Mouse (Mus musculus) embryonic facial prominence, embryonic 10.5 days (tissue): Measurements from ENCODE around the gene Trpc5os. TPM values are rescaled to one million over a fixed set of nuclear protein-coding genes. Genes with fewer than 3 reads are reported as not detected.

Experiments used
- DNase-seq: peaks from one replicate; pipeline ENCODE4 v3.0.0-alpha.2; 2017; ENCODE audit warnings: low spot score
- H3K27ac ChIP-seq: fragments of 300-500 bp; sonication (generic); replicated peaks from 2 replicates; pipeline ENCODE4 v1.5.1; 2016; ENCODE audit warnings: mild to moderate bottlenecking
- H3K27me3 ChIP-seq: fragments of 300-500 bp; sonication (generic); replicated peaks from 2 replicates; pipeline ENCODE4 v1.6.1; 2016; ENCODE audit warnings: low read depth, mild to moderate bottlenecking; ENCODE audit not compliant: poor library complexity, severe bottlenecking
- H3K36me3 ChIP-seq: fragments of 300-500 bp; sonication (generic); replicated peaks from 2 replicates; pipeline ENCODE4 v1.6.1; 2016; ENCODE audit warnings: mild to moderate bottlenecking, moderate library complexity
- H3K4me1 ChIP-seq: fragments of 300-500 bp; sonication (generic); 2 replicates; pipeline ENCODE4 v1.6.1; 2016
- H3K4me3 ChIP-seq: fragments of 300-500 bp; sonication (generic); 2 replicates; pipeline ENCODE4 v1.5.1; 2016; ENCODE audit warnings: mild to moderate bottlenecking, moderate library complexity
- H3K9me3 ChIP-seq: fragments of 300-500 bp; sonication (generic); 2 replicates; pipeline ENCODE4 v1.6.1; 2016; ENCODE audit warnings: mild to moderate bottlenecking
- WGBS: fragments of 180-500 bp; shearing (Covaris S2); methylation state at CpG from one replicate; pipeline ENCODE4 v1.1.7; 2016; 5-methylcytosine and 5-hydroxymethylcytosine counted together
- polyA plus RNA-seq: library from polyadenylated mRNA; unstranded; fragments of >200 nt; fragmentation: Nextera tagmentation; extraction: Ambion mirVana; gene quantifications from 2 replicates; pipeline ENCODE4 v1.2.1, GENCODE M21; 2016

Trpc5os gene
- polyA plus RNA-seq, result not detected in 2 replicates

DNA sequence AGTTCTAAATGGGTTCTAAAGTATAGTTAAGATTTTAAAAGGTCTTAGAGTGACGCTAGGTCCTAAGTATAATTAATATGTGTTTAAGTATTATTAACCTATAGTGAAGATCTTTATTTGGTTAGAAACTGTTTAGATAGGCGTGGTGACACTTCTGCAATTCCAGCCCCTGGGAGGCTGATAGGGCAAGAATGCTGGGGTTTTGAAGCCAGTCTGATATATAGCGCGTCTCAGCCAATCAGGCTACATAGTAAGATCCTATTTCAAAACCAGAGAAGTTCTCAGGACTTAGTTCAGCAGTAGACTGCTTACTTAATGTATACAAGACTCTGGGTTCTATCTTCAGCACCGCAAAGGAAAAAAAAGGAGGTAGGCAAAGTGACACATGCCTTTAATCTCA, at the start of gene Trpc5os:
Gene Trpc5os, plus strand, starts transcription at position 301 of the 400 bp plus-strand sequence.
- Histone ChIP-seq H3K4me3 (no peak within 1 kb of the TSS), H3K27me3 (peaks cover 37% of the 10 kb centered on the region), H3K36me3 (no peaks in the 10 kb centered on the region), H3K9me3 (no peaks in the 10 kb centered on the region), H3K4me1 (no peaks in the 10 kb centered on the region), H3K27ac (no peak within 1 kb of the TSS)
- 87% methylated on average over 5 of the region's 5 CpGs for WGBS
- no peak for DNase-seq

DNA sequence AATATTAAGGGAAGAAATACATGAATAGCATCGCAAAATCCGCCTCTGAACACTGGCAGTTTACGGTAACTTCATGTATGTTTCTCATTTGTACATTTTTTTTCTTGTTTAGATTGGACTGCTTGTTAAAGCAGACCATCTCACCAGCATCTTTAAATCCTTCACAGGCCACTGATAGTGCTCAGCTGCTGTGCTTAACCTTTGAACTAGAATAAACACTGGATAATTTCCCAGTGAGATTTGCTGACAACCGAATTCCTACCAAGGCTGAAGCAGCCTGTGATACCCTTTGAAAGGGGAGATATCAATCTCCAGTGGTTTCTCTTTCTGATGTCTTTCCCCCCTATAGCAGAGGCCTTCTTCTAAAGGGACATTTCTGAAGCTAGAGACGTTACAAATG, 48.3 kb upstream of the Trpc5os start:
- no peak for DNase-seq
- Histone ChIP-seq H3K36me3 (no peaks in the 10 kb centered on the region), H3K9me3 (no peaks in the 10 kb centered on the region), H3K4me1 (no peaks in the 10 kb centered on the region), H3K4me3 (no peak overlapping the region), H3K27me3 (peaks cover 14% of the 10 kb centered on the region), H3K27ac (no peak overlapping the region)
- WGBS, result 77% methylated on average over 5 of the region's 5 CpGs

DNA sequence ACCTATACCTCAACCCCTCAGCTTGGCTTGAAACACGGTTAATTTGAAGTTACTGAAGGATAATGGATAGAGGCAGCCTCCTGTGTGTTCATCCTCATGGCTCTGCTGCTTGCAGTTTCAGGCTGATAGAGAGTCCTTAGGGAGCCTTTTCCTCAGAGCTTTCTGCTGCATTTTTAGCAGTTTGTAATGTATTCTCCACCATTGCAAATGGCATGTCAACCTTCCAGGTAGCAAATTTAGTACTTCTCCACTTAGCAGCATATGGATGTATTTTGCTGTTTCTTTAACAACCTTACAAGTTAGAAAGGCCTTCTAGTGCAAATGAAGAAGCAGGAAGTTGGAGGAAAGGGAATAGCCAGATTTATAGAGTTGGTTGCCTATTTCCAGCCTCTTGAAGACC, 36.1 kb upstream of the Trpc5os start:
- no peaks in the 10 kb centered on the region for H3K36me3 ChIP-seq
- H3K4me3 ChIP-seq, result no peak overlapping the region
- no peak overlapping the region for H3K27ac ChIP-seq
- H3K9me3 ChIP-seq, result no peaks in the 10 kb centered on the region
- DNase-seq, result no peak
- peaks cover 11% of the 10 kb centered on the region; the same call in 1 of the 2 replicates for H3K27me3 ChIP-seq
- 71% methylated on average over 1 of the region's 1 CpGs for WGBS
- H3K4me1 ChIP-seq, result no peaks in the 10 kb centered on the region

DNA sequence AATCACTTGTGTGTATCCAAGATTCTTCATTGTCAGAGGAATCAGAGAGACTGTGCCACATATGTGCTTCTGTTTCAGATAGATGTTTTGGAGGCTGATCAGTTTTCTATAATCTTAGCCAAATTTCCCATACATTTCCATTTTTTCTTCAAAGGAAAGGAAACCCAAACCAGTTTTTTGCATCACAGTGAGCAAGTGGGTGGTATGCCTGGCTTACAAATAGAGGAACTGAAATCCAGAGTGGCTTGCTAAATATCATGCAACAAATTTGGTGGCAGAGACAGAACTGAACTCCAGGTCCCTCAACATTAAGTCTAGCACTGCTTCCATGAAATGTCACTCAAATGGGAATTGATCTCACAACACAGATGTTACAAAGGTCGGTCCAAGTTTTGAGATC, 35.3 kb upstream of the Trpc5os start:
- Histone ChIP-seq H3K4me1 (no peaks in the 10 kb centered on the region), H3K4me3 (no peak overlapping the region), H3K27ac (no peak overlapping the region), H3K27me3 (peaks cover 11% of the 10 kb centered on the region; the same call in 1 of the 2 replicates), H3K9me3 (no peaks in the 10 kb centered on the region), H3K36me3 (no peaks in the 10 kb centered on the region)
- WGBS, result 89% methylated on average over 1 of the region's 1 CpGs
- no peak for DNase-seq

DNA sequence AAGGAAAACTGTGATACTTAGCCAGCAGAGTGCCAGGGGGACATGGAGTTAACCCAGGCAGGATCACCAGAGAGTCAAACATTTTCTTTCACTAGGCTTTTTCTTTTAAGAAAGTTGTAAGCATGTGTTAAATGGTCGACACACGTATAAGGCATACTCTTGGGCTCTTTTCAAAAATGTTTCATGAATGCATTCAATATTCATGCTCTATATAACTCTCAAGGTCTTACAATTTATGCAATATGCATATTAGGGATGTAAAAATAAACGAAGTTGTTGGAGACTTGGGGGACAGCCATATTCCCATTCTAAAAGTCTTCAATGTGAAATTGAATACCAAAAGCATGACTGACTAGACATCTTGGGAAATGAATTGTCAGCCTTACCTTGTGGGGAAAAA, 32.5 kb upstream of the Trpc5os start:
- Histone ChIP-seq H3K27ac (no peak overlapping the region), H3K4me1 (no peaks in the 10 kb centered on the region), H3K4me3 (no peak overlapping the region), H3K9me3 (no peaks in the 10 kb centered on the region), H3K36me3 (no peaks in the 10 kb centered on the region), H3K27me3 (peaks cover 16% of the 10 kb centered on the region; the same call in 1 of the 2 replicates)
- no peak for DNase-seq
- 91% methylated on average over 3 of the region's 3 CpGs for WGBS

DNA sequence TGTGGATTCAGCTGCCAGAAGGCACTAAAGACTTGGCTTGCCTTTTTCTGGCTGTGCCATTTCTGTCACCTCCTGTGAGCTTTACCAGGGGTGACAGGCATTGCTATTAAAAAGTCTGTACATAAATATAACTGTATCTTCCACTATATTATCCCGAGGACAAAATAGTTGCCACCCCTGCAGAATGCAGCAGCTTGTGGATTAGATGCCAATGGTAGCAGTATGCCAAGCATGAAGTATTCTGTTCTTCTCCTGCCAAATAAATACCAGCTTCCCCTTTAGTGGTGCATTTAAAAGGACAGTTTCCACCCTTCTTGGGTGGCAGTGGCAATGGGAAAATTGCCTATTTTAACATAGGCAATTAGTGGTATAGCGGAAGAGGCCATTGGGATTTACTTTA, 8.0 kb downstream of the Trpc5os start:
- peaks cover 43% of the 10 kb centered on the region for H3K27me3 ChIP-seq
- no peak overlapping the region for H3K27ac ChIP-seq
- 89% methylated on average over 2 of the region's 2 CpGs for WGBS

DNA sequence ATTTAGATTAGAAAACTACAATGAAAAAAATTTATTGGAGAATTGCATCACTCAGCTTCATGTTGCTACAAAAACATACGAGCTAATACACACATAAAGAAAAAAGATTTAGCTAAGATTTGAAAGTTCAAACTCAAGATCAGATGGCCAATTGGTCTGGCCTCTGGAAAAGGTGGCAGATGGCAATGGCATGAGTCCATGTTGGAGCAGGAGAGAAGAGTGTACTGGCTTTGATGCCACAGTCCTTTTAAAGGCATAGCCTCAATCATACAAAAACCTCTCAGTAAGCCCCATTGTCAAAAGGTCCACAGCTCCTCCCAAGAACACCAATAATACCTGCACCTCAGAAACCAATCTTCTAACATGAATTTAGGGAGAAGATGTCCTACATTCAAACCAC, 35.0 kb downstream of the Trpc5os start:
- H3K27ac ChIP-seq, result no peak overlapping the region
- no peak overlapping the region for H3K4me3 ChIP-seq
- 75% methylated on average over 1 of the region's 1 CpGs for WGBS
- no peaks in the 10 kb centered on the region for H3K9me3 ChIP-seq
- no peaks in the 10 kb centered on the region for H3K36me3 ChIP-seq
- H3K27me3 ChIP-seq, result peaks cover 21% of the 10 kb centered on the region
- DNase-seq, result no peak
- no peaks in the 10 kb centered on the region for H3K4me1 ChIP-seq

More for the DNA sequence above, 8.0 kb downstream of the Trpc5os start:
- Histone ChIP-seq H3K36me3 (no peaks in the 10 kb centered on the region), H3K4me1 (no peaks in the 10 kb centered on the region), H3K4me3 (no peak overlapping the region), H3K9me3 (no peaks in the 10 kb centered on the region)
- DNase-seq, result no peak

DNA sequence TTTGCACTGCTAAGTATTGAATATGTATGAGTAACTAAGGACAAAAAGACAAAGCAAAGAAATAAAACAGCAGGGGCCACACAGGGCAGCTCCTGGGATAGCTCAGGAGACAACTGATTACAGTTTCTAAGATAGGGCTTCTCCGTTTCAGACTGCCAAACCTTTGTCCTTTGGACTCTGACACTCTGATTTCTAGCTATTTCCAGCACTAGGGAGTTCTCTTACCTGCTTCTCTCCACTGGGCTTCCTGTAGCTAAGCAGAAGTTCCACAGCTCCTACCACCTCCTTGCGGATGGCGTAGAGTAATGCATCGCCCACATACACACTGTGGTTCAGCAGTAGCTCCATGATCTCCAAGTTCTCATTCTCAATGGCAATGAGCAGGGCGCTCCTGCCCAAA, 66.9 kb downstream of the Trpc5os start:
- no peaks in the 10 kb centered on the region for H3K9me3 ChIP-seq
- H3K27ac ChIP-seq, result no peak overlapping the region
- H3K4me3 ChIP-seq, result no peak overlapping the region
- no peak for DNase-seq
- no peaks in the 10 kb centered on the region for H3K4me1 ChIP-seq
- WGBS, result 87% methylated on average over 5 of the region's 5 CpGs
- no peaks in the 10 kb centered on the region for H3K36me3 ChIP-seq
- H3K27me3 ChIP-seq, result peaks cover 26% of the 10 kb centered on the region

DNA sequence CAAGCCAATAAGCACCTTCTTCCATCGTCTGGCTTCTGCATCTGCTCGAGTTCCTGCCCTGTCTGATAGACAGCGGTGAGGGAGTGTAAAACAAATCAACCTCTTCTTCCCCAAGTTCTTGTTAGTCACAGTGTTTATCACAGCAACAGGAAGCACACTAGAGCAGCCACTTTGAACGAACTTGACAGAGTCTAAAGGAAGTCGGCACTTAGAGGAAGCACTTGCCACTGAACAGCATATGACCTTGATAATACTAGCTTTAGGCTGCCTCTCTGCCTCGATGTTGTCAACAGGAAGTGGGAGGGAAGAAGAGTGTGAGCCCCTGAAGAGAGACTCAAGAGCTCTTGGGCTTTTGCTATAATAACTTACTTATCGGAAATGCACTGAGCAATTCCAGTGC, 69.7 kb downstream of the Trpc5os start:
- Histone ChIP-seq H3K36me3 (no peaks in the 10 kb centered on the region), H3K4me3 (no peak overlapping the region), H3K27ac (no peak overlapping the region), H3K27me3 (peaks cover 26% of the 10 kb centered on the region), H3K4me1 (no peaks in the 10 kb centered on the region), H3K9me3 (no peaks in the 10 kb centered on the region)
- WGBS, result 79% methylated on average over 7 of the region's 7 CpGs
- DNase-seq, result no peak

Other genes with a start within 250 kb of the Trpc5os start
- 28.2 and 28.4 TPM in 2 replicates for gene Alg13, start 138.8 kb upstream of the Trpc5os start, polyA plus RNA-seq
- gene Trpc5, start 231.6 kb downstream of the Trpc5os start, polyA plus RNA-seq, result 0.15 and 0.19 TPM in 2 replicates
- 0.15 and 0.33 TPM in 2 replicates for gene Rtl4, start 232.3 kb downstream of the Trpc5os start, polyA plus RNA-seq